Mouse (Mus musculus): ENCODE results near the gene Cecr2. TPM values are rescaled to one million over a fixed set of nuclear protein-coding genes. Genes with fewer than 3 reads are reported as not detected.

Gene Cecr2
- polyA plus RNA-seq (2012; fragmentation: generic; extraction: Trizol): under 1 TPM; 0.01 to 0.02 TPM

DNA sequence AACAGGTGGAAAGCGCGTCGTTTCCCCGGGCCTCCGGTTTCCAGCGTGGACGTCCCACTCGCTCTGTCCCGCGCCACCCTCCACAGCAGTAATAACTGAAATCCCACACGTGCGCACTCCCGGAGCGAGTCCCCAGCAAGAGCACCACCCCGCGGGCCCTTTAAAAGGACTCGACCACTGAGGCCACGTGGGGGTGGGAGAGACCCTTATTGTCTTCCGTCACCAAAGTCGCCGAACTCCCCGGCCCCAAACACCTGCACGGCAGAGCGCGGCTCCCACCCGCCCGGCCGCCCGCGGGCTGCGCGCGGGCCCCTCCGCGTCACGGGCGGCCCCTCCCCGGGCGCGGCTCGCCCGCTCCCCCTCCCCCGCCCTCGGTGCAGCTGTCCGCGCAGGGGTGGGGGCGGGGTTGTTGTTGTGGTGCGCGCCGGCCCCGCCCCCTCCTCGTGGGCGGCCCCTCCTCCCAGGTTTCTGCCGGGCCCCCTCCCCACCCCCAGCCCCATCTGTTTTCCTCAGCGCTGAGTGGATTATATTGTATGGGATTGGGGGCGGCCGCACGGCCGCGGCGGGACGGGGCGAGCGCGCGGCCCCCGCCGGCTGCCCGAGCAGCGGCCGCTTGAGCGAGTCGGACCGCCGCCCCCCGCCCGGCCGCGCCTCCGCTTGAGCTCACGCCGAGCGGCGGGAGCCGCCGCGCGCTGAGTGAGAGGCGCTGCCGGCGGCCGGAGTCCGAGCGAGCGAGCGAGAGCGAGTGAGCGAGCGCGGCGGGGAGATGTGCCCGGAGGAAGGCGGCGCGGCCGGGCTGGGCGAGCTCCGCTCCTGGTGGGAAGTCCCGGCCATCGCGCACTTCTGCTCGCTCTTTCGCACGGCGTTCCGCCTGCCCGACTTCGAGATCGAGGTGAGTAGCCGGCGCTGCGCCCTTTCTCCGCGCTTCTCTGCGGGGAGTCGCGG is at the start of gene Cecr2:
Cecr2 (plus strand) TSS at position 554 of the 945 bp plus-strand sequence.

DNA sequence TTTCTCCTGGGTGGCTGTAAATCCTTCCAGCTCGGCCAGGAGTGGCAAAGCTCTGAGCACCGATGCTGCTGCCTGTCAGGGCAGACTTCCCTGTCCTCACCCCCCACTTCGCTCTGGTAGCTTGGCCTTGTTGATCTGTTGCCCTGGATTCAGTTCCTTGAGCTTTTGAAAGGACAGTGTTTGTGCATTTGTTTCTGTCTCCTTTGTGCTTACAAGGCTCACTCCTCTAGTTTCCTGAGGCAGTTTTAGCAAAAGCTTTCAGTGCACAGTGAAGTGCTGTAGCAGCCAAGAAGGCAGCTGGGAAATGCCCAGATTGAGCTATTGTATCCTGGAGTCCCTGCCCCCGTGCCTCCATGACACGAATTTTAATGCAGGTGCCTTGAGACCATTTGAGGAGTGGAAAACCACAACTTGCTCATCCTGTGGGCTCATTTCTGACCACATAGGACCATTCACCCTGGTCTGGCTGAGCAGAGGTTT is 107.0 kb downstream of the Cecr2 start, which contains the start of gene Slc25a18:
Slc25a18 (plus strand) TSS at position 430 of the 480 bp plus-strand sequence.

Other genes with a start within 250 kb of the Cecr2 start
- 1 to 10 TPM; 1.2 to 5.5 TPM for gene Il17ra, start 203.1 kb upstream of the Cecr2 start, polyA plus RNA-seq (2012; fragmentation: generic; extraction: Trizol)
- gene Tmem121b, start 172.6 kb upstream of the Cecr2 start, polyA plus RNA-seq (2012; fragmentation: generic; extraction: Trizol): under 1 TPM; under 0.01 to 0.13 TPM
- 10 to 100 TPM in 1 of 2 experiments, 1 to 10 TPM in 1; 2.5 to 11.0 TPM for gene Hdhd5, start 135.1 kb upstream of the Cecr2 start, polyA plus RNA-seq (2012; fragmentation: generic; extraction: Trizol)
- under 1 TPM; 0.01 to 0.11 TPM for gene Slc25a18, start 107.2 kb downstream of the Cecr2 start, polyA plus RNA-seq (2012; fragmentation: generic; extraction: Trizol)
- 100 to 1,000 TPM in 1 of 2 experiments, 10 to 100 TPM in 1; 30.1 to 119 TPM for gene Atp6v1e1, start 156.4 kb downstream of the Cecr2 start, polyA plus RNA-seq (2012; fragmentation: generic; extraction: Trizol)
- 1 to 10 TPM; 2.7 to 9.6 TPM for gene Bcl2l13, start 169.8 kb downstream of the Cecr2 start, polyA plus RNA-seq (2012; fragmentation: generic; extraction: Trizol)